In the genomic region with DNA sequence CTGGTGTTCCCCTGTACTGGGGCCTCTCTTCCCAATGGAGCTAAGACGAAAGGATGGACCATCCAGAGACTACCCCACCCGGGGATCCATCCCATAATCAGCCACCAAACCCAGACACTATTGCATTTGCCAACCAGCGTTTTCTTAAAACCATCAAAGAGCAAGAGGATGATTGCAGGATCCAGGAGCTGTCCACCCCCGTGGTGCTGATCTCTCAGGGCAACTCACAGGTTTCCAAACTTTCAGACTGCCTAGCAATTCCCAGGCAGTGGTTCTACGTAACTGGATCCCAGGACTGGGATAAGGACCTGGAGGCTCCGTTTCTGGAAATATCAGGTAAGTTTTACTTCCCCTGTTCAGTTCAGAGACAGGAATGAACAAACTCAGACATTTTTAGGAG, we compare ENCODE assay signal across 9 mouse cellular contexts. TPM values are rescaled to one million over a fixed set of nuclear protein-coding genes. Genes with fewer than 3 reads are reported as not detected.
DNase-seq lines count a peak whose midpoint lies in the region; TF ChIP-seq lines count a peak whose summit lies in the region.
"Had no signal": no experiment of that assay in that cellular context is flagged by ENCODE, and none has a peak within 500 bp of the region (broad histone marks: within the 10 kb centered on the region; RNA-seq: fewer than 3 reads in every experiment).

No protein-coding gene starts in this region.

- TF ChIP-seq CTCF in brain, embryonic 14.5 days (IDR thresholded peaks at IDR 0.05; ENCODE audit: borderline replicate concordance, extremely low read depth, insufficient read depth, insufficient read length) = no peak

- intact Hi-C loops in left cerebral cortex, postnatal 4 days (cut with DNase I) = no loop called here
- intact Hi-C loops in left cerebral cortex, postnatal 10 days (cut with DNase I) = no loop called here

- TF ChIP-seq POLR2A in brain, embryonic 14.5 days (IDR thresholded peaks at IDR 0.05; ENCODE audit: borderline replicate concordance, extremely low read depth, insufficient read depth, insufficient read length, poor library complexity, severe bottlenecking) = no peak

- DNase-seq in left cerebral cortex, postnatal 4 days = peak; percentile 27
- no peak for DNase-seq in left cerebral cortex, adult 9 months (ENCODE audit: low spot score in 2 of 2)
- peak; percentile 59 for DNase-seq in NIH3T3 (ENCODE audit: low read depth)
- peak; percentile 22 for DNase-seq in brain, embryonic 14.5 days (ENCODE audit: low read depth)
- DNase-seq in lung, postnatal 14 days = peak; percentile 48
- no peak for DNase-seq in left cerebral cortex, adult 18-20 months (ENCODE audit: low spot score in 2 of 2)
- no peak for DNase-seq in left cerebral cortex, postnatal 10 days (ENCODE audit: extremely low spot score in 1 of 2, low spot score in 2 of 2)

RNA-seq across cellular contexts. Expression of gene Gpr26, which starts 5.7 kb away (rescaled TPM):
- total RNA-seq in left cerebral cortex, postnatal 4 days (2021) = 10 to 100 TPM; 49.3 to 52.4 TPM
- 11.4 and 12.0 TPM in 2 replicates for polyA plus RNA-seq in brain, embryonic 14.5 days (2012; rRNA removed)
- total RNA-seq in left cerebral cortex, adult 18-20 months (2021) = 100 to 1,000 TPM in 1 of 2 experiments, 10 to 100 TPM in 1; 91.1 to 111 TPM
- 100 to 1,000 TPM in 1 of 2 experiments, 10 to 100 TPM in 1; 95.6 to 107 TPM for total RNA-seq in left cerebral cortex, postnatal 10 days (2021)
- total RNA-seq: neutrophil, adult 5-6 weeks had no signal
- polyA plus RNA-seq: limb, embryonic 12.5 days had no signal

Comparison
In these comparisons a context has a peak if more than half of its experiments do, and no peak if none do; other contexts are left out.
1. DNase-seq: peak in left cerebral cortex, postnatal 4 days (single experiment), NIH3T3 (single experiment), brain, embryonic 14.5 days (single experiment) and lung, postnatal 14 days (single experiment); none in left cerebral cortex, adult 9 months (0 of 2), left cerebral cortex, adult 18-20 months (0 of 2) and left cerebral cortex, postnatal 10 days (0 of 2).